Mouse (Mus musculus) left cerebral cortex, postnatal 4 days (tissue): ENCODE results near the gene Prss8. TPM values are rescaled to one million over a fixed set of nuclear protein-coding genes. Genes with fewer than 3 reads are reported as not detected.

Source experiments
- DNase-seq: peaks from one replicate; pipeline ENCODE4 v3.0.0-alpha.2; 2022
- intact Hi-C: fragments of 180-260 bp; cut with DNase I; formaldehyde crosslinking; loops from one replicate; pipeline ENCODE4 v1.15.1; 2025
- total RNA-seq, 2 experiments: library from RNA; stranded (reverse); gene quantifications; 2 replicates each; pipeline ENCODE4 v1.2.3; 2021

The Prss8 gene
- total RNA-seq, 2 experiments from 2014 or later, result 0.54 to 1.6 TPM

DNA sequence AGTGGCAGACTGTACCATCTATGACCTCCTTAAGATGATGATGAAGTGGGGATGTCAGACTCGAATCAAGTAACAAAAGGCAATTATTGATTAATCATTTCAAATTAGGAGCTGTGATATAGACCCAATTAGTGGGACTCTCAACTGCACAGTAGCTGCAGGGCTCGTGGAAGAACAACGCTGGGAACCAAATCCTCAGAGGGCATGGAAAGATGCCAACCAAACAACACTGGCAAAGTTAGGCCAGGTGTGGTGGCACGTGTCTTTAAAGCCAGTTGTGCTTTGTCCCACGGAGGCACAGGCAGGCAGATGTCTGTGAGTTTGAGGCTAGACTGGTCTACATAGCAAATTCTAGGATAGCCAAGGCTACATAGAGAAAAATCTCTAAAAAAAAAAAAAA, 732 bp upstream of the Prss8 start:
- no peak for DNase-seq
- intact Hi-C loops, result no loop called here

DNA sequence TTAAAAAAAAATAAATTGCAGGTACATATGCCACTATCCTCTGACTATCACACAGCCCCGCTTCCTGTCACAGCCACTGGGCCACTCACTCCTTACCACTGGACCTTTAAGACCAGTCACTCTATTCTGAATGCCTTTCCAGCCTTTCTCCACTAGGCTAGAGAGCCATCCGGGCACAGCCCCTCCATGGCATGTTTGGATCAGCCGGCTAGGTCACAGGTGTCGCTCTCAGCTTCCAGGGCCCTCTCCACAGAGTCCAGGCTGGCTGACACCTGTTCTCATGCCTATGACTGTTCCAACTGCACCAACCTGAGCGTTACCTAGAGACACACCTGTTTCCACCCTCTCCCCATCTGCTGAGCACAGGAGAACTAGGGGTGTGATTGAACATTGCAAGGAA, 1.3 kb downstream of the Prss8 start:
- no peak for DNase-seq
- intact Hi-C loops, result no loop called here

- no peak for DNase-seq
- intact Hi-C loops, result no loop called here
Measured at GRCm38 (mm10) chr7:127927726-127928125, 2.2 kb downstream of the Prss8 start.

GRCm38 (mm10) chr7:127926846-127927245, 3.1 kb downstream of the Prss8 start:
- no peak for DNase-seq
- intact Hi-C loops, result no loop called here

- no peak for DNase-seq
- intact Hi-C loops, result no loop called here
Measured at GRCm38 (mm10) chr7:127926066-127926465, 3.8 kb downstream of the Prss8 start.

DNA sequence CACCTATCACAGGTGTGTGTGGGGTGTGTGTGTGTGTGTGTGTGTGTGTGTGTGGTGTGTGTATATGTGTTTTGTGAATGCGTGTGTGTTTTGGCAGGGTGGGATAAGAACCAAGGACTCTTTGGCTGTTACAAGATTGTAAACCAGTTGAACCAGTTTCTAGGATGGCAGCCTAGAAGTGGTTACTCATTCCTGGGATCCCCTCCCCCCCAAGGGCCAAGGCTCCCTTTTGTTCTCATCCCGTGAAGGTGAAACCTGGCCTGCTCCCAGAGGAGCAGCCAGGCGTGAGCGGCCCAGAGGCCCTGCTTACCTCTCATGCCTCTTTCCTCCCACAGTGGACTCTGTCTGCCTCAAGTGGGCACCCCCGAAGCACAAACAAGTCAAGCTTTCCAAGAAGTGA, 4.7 kb downstream of the Prss8 start:
- no peak for DNase-seq
- intact Hi-C loops, result no loop called here

GRCm38 (mm10) chr7:127923714-127924113, 6.2 kb downstream of the Prss8 start:
- intact Hi-C loops, result no loop called here
- no peak for DNase-seq

DNA sequence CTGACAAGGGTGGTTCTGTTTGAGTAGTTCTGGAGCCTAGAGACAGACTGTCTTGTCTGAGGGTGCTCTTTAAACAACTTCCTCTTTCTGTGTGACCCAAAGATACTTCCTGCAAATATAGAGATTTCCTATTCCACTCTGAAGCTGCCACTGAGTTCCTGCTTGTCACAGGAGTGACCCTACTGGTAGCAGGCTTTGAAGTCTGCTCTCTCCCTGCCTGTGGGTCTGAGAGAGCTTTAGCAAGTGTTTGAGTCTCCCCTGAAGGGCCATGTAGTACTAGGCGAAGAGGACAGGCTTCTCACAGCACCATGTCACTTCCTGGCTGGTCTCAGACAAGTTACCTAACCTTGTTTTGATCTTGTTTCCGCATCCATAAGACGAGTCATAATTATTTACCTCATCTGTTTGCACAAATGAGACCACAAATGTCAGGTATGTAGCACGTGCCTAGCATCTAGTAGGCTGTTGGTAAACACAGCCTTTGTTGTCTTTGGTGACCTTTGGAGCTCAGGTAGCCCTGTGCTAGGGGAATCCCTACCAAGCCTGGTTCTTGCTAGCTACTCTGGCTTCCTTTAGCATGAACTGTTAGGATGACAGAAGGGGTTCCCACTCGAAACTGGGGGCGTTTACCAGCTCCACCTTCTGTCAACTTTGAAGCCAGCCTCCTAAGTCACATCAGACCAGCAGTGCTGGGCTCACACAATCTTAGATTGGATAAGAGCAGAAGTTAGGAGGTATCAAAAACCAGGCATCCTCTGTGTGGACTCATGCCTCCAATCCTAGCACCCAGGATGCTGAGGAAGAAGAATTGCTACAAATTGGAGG, 7.2 kb downstream of the Prss8 start:
- no peak for DNase-seq
- intact Hi-C loops, result no loop called here

GRCm38 (mm10) chr7:127921516-127921915, 8.4 kb downstream of the Prss8 start:
- DNase-seq, result no peak
- intact Hi-C loops, result no loop called here

GRCm38 (mm10) chr7:127919290-127919689, 10.6 kb downstream of the Prss8 start:
- intact Hi-C loops, result no loop called here

GRCm38 (mm10) chr7:127918203-127918602, 11.7 kb downstream of the Prss8 start:
- DNase-seq, result peak; percentile 38
- intact Hi-C loops, result no loop called here

More at GRCm38 (mm10) chr7:127919290-127919689, 10.6 kb downstream of the Prss8 start:
- DNase-seq, result no peak

DNA sequence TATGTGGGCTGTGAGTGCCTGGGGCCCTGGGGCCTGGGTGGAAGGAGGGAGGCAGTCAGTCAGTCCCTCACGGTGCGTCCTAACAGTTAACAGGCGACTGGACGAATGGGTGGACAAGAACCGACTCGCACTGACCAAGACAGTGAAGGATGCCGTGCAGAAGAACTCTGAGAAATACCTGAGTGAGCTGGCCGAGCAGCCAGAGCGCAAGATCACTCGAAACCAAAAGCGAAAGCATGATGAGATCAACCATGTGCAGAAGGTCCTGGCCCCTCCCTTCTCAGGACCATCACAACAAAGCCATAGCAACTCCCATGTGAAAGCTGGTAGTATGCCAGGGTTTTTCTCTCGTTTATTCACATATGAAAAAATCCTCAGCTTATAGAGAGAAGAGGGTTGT, 14.6 kb downstream of the Prss8 start:
- DNase-seq, result no peak
- intact Hi-C loops, result no loop called here

DNA sequence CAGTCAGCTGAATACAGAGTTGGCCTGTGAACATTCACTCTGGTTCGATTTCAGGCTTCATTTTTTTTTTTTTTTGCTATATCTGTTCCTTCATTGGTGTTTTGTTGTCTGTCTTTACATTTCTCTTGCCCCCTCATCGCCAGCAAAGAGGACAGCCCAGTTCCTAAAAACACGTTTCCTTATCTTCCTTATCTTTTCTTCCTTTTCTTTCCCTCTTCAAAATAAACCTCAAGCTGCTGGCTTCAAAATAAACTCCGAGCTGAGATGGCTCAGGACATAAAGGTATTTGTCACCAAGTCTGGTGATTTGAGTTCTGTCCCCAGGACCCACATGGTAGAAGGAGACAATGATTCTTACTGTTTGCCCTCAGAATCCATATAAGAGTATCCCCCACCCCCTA, 17.0 kb downstream of the Prss8 start:
- intact Hi-C loops, result no loop called here
- no peak for DNase-seq

DNA sequence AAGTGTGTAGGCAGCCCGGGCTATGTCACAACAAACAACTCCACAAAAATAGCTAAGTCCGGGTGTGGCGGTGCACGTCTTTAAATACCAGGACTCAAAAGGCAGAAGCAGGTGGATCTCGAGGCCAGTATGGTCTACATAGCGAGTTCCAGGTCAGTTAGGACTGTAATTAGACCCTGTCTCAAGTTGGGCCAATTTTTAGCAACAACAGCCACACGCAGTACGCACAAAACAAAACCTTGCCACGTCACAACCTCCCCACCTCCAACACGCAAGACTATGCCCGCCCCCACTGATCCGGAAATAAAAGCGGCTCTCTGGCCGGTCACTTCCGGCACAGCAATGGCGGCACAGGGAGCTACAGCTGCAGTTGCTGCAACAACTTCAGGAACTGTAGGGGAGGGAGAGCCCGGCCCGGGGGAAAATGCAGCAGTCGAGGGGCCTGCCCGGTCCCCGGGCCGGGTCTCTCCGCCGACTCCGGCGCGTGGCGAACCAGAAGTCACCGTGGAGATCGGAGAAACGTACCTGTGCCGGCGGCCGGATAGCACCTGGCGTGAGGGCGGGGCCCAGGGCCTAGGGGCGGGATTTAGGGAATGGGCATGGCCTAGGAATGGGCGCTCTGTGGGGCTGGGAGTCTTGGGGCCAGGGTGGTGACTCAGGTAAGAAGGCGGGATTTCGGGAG, 17.6 kb downstream of the Prss8 start, which contains the start of gene Kat8:
TSS of gene Kat8 (plus strand) at position 327 of the 682 bp plus-strand sequence.
- intact Hi-C loops, result no loop called here

GRCm38 (mm10) chr7:127908656-127909055, 21.2 kb downstream of the Prss8 start:
- intact Hi-C loops, result no loop called here
- no peak for DNase-seq

More for the DNA sequence above, 17.6 kb downstream of the Prss8 start, which contains the start of gene Kat8:
- peak; percentile 89 for DNase-seq

- no peak for DNase-seq
- intact Hi-C loops, result no loop called here
Measured at GRCm38 (mm10) chr7:127907939-127908338, 22.0 kb downstream of the Prss8 start.

GRCm38 (mm10) chr7:127903971-127904796, 25.7 kb downstream of the Prss8 start, which contains the start of gene Bckdk:
Gene Bckdk, plus strand, starts transcription at chr7:127904082.
- peak; percentile 77 for DNase-seq
- intact Hi-C loops, result no loop called here

- DNase-seq, result no peak
- intact Hi-C loops, result no loop called here
Measured at GRCm38 (mm10) chr7:127901772-127902171, 28.1 kb downstream of the Prss8 start.

DNA sequence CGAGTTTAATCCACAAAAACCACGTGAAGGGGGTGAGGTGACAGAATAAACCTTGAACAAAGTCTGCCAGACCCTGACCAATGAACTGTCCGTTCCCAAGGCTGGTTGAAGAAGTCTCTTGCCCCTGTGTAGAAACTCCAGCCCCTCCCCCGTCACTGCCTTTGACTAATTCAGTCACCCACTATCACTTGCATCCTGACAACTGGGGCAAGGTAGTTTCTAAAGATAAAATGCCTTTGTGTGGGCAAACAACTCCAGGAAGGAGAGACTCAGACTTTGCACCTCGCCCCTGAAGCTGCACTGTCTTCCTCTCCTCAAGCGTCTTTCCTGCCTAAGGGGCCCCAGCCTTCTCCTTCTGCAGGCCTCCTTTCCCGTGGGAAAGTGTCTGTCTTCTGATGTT, 29.9 kb downstream of the Prss8 start:
- no peak for DNase-seq
- intact Hi-C loops, result no loop called here

GRCm38 (mm10) chr7:127898179-127898956, 31.5 kb downstream of the Prss8 start:
- intact Hi-C loops, result no loop called here
- DNase-seq, result no peak
